Mouse (Mus musculus): ENCODE results near the gene Xirp1.
"Not testable (repeated sequence)": the region's sequence is repeated elsewhere in the genome, so short reads cannot be mapped to it uniquely, and the experiment has no call there.

Xirp1 gene

DNA sequence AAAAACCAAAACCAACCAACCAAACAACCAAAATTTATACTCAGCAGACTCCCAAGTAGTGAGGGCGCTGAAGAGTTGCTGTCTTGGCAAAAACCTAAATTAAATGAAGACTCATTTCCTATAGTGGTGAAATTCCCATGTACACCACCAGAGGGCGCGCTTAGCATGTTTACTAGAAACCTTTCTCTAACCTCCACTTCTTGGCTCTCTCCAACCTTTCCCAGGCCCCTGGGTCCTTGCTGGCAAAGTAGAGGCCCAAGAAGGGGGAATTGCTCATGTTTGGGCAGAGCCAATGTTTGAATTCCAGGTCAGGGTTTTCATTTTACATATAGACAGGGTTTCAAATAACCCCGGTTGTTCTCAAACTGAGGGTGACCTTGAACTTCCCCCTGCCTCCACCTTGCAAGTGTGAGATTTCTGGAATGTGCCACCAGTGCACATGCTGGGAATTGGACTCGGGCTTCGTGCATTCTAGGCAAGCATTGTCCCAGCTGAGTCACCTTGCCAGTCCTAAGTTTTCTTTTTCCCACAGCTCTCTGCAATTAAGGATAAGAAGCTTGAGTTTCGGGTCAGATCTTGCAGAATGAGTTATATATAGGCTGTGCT lies 3.0 kb downstream of the Xirp1 start:
- peak; percentile 75 for DNase-seq (ENCODE audit: low read depth, low spot score)

DNA sequence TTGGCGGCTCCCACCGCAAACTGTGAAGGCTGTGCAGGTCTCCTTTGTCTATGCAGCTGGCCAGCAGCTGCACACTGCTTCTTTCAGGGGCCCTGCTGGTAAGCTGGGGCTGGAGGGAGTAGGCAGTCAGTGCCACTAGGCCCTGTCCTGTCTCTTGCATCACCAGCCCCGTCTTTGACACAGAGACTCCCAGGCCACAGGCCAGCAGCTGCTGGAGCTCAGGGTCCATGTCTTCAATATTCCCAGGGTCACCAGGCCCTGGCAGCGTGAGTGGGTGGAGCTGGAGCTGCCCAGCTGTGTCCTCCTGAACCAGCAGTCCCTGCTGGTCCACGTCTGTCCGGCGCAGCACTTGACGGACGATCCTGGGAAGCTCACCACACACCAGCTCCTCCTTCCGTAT lies 6.4 kb downstream of the Xirp1 start:
- DNase-seq (ENCODE audit: low read depth, low spot score) = no peak

- DNase-seq (ENCODE audit: low read depth, low spot score) = no peak
These were observed 8.6 kb downstream of the Xirp1 start for GRCm38 (mm10) chr9:120014828-120015227.

DNA sequence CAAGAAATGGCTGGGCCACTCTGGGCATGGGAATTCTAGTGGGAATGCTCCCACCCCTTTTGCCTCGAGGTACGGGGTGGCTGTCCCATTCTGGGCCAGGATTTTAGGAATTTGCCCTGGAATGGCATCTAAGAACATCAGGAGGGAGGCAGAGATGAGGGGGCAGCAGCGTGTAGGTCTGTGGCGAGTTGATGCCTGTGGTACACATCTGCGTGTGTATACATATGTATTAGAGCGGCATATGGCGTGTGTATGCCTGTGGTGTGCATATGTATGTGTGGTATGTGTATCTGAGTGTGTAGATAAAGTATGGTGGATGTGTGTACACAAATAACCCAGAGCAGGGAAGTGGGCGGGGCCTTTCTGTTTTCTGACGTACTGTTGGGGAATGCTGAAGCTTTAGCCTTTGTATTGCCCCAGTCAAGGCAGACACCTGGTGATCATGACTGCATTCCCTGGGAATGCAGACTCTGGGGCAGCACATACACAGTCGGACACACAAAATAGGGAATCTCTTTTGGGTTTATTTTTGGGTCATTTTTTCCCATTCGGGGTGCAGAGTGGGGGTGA lies 10.1 kb downstream of the Xirp1 start:
- no peak for DNase-seq (ENCODE audit: low read depth, low spot score)

DNA sequence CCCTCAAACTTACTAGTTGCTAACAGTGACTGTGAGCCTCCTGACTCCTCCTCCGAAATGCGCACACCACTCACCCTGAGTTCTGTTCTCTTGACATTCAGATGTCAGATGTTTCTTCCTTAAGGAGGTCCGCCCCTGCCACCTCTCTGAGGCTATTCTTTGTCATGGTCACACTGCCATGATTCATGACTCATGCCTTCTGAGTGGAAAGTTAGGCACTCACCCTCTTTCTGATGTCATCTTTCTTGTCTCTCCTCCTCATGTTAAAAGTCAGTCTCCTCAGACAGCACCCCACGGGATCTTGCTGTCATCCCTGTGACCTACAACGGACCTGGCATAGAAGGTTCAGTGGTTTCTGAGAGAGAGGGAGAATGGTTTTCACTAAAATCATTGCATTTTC lies 10.6 kb downstream of the Xirp1 start:
- no peak for DNase-seq (ENCODE audit: low read depth, low spot score)

DNA sequence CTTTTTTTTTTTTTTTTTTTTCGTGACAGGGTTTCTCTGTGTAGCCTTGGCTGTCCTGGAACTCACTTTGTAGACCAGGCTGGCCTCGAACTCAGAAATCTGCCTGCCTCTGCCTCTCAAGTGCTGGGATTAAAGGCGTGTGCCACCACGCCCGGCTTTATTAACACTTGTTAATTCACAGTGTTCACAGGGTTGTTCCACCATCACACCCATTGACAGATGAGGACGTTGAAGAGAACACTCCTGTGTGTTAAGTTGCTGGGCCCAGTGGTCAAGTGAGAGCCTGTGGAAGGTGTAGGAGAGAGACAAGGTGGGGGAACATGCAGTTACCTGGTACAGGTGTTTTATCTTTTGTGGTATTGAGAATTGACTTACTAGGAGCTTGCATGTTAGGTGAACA lies 11.2 kb downstream of the Xirp1 start:
- DNase-seq (ENCODE audit: low read depth, low spot score) = not testable (repeated sequence)

DNA sequence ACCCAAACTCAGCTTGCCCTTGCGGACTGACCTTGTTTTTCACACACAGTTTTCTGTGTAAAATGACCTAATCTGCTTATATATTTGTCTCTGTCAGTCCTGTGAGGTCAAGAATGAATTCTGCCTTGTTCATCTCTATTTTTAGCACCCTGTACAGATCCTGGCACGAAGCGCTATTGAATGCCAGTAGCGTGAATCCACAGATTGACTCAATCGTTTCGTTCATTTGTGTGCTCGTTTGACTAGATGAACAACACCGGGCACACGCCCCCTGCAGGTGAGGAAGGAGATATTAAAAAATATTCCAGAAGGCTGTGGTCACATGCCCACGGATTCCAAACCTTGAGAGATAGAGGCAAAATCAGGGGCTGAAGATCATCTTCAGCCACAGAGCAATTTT lies 11.9 kb downstream of the Xirp1 start:
- peak; percentile 57 for DNase-seq (ENCODE audit: low read depth, low spot score)

GRCm38 (mm10) chr9:120010781-120011511 lies 12.5 kb downstream of the Xirp1 start:
- peak; percentile 94 for DNase-seq (ENCODE audit: low read depth, low spot score)

- no peak for DNase-seq (ENCODE audit: low read depth, low spot score)
These were observed 13.5 kb downstream of the Xirp1 start for GRCm38 (mm10) chr9:120009871-120010270.

- DNase-seq (ENCODE audit: low read depth, low spot score) = no peak
These were observed 14.1 kb downstream of the Xirp1 start for GRCm38 (mm10) chr9:120009226-120009841.

DNA sequence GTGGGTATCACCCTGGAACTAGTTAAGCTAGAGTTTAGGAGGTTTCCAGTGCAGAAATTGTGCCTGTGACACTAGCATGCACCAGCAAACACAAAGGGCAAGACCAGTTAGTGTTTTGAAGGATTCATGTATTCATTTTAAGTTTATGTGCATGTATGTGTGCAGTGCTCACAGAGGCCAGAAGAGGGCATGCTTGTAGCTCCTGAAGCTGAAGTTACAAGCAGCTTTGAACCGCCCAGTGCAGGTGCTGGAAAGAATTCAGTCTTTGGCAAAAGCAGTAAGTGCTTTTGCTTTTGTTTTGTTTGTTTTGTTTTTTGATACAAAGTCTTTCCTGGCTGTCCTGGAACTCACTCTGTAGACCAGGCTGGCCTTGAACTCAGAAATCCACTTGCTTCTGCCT lies 15.6 kb downstream of the Xirp1 start:
- no peak for DNase-seq (ENCODE audit: low read depth, low spot score)

- DNase-seq (ENCODE audit: low read depth, low spot score) = no peak
These were observed 17.5 kb downstream of the Xirp1 start for GRCm38 (mm10) chr9:120005936-120006335.

GRCm38 (mm10) chr9:120002893-120003292 lies 20.5 kb downstream of the Xirp1 start:
- no peak for DNase-seq (ENCODE audit: low read depth, low spot score)

DNA sequence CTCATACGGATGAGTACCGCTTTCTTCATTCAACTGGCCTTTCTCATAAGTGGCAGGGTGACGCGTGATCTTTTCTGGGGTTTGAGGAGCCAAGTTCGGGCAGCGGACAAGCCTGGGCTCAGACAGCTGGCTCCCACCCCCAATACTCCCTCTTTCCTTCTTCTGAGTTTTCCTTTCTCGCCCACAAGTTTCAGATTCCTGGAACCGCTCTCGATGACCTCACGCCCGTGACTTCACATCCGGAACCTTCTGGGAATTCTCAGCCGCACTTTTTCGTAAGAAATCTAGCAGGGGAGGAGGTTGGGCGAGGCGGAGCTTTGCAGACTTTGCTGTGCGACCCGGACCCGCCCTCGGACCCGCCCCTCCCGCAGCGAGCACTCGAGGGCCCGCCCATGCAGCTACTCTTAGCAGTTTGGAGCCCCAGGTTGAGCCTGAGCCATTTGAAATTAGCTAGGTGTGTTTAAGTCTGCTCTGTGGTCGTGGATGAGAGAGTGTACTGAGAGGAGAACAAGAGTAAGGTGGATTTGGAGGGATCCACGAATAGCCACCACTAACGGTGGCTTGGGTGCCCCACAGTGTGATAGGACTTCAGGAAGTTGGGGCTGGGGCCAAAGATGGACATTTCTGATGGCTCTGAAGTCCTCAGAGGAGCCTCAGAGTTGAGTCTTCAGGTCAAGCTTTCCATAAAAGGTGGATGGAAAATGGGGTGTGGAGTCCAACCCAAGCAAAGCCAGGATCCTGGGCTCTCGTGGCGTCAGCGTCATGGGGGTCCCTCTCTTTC lies 21.3 kb downstream of the Xirp1 start:
- DNase-seq (ENCODE audit: low read depth, low spot score) = peak; percentile 93

DNA sequence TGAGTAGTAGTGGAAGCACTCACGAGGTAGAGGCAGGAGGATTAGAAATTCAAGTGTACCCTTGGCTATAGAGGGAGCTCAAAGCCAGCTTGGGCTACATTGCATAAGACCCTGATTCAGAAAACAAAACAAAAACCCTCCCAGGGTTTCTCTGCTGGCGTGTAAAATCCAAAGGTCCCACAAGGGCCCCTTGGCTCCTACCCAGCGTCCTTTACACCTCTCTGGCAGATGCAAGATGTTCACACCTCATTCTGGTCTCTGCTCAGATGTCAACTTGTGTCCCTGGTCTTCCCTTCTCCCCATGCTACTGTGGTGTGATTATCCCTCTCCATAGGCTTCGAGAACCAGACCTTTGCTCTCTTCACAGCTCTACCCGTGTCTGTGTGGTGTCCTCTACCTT lies 22.6 kb downstream of the Xirp1 start:
- no peak for DNase-seq (ENCODE audit: low read depth, low spot score)

DNA sequence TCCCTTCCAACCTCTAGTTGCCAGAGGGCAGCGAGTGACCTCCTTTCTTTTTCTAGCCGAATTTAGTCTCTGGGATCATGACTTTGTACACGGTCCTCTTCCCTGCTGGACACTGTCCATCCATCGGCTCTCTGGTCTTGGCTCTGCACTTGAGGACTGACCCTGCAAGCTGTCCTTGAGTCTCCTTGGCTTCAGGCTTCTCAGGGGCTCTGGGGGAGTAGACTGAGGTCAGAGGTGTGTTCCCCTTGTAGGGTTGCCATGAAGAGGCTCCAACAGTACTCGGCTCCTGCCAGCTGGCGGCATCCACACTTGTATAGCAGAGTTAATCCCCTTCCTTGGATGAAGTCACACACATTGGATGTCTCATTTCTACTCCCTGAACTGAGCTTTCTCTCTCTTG lies 23.8 kb downstream of the Xirp1 start:
- no peak for DNase-seq (ENCODE audit: low read depth, low spot score)

DNA sequence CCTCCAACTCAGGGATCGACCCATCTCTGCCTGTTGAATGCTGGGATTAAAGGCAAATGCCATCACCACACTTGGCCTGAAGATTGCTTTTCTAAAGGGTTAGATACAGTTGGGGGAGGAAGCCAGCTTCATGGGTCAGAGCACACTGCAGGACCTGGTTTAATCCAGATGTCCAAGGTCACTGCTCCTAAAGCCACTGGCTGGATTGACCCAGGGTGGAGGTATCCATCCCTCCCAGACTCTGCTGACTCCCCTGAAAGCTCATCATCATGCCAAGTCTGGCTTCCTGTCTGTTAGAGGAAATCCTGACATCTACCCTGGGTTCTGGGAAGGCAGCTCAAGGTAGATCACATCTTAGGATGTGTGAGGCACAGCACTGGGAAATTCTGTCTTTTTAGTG lies 24.6 kb downstream of the Xirp1 start:
- no peak for DNase-seq (ENCODE audit: low read depth, low spot score)

DNA sequence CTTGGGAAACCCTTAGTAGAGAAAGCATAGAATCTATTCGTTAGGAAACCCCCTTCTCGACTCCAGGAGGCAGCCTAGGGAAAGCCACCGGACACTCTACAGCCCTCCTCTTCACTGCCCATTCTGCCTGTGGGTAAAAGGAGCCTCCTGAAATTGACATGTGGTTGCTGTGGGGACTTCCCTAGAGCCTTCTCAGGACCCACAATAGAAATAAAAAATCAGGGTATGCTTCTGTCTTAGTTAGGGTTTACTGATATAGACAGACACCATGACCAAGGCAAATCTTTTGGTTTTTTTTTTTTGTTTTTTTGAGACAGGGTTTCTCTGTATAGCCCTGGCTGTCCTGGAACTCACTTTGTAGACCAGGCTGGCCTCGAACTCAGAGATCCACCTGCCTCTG lies 27.3 kb downstream of the Xirp1 start:
- DNase-seq (ENCODE audit: low read depth, low spot score) = no peak

- DNase-seq (ENCODE audit: low read depth, low spot score) = no peak
These were observed 29.2 kb downstream of the Xirp1 start for GRCm38 (mm10) chr9:119994207-119994606.

- DNase-seq (ENCODE audit: low read depth, low spot score) = no peak
These were observed 30.1 kb downstream of the Xirp1 start for GRCm38 (mm10) chr9:119993092-119993844.

- no peak for DNase-seq (ENCODE audit: low read depth, low spot score)
These were observed 32.1 kb downstream of the Xirp1 start for GRCm38 (mm10) chr9:119991310-119991709.
